Mouse (Mus musculus): ENCODE results near the gene Tmsb10. TPM values are rescaled to one million over a fixed set of nuclear protein-coding genes. Genes with fewer than 3 reads are reported as not detected.

Gene Tmsb10
- total and polyA plus RNA-seq, 3 experiments, result 31.7 to 91.3 TPM; not detected in 1

DNA sequence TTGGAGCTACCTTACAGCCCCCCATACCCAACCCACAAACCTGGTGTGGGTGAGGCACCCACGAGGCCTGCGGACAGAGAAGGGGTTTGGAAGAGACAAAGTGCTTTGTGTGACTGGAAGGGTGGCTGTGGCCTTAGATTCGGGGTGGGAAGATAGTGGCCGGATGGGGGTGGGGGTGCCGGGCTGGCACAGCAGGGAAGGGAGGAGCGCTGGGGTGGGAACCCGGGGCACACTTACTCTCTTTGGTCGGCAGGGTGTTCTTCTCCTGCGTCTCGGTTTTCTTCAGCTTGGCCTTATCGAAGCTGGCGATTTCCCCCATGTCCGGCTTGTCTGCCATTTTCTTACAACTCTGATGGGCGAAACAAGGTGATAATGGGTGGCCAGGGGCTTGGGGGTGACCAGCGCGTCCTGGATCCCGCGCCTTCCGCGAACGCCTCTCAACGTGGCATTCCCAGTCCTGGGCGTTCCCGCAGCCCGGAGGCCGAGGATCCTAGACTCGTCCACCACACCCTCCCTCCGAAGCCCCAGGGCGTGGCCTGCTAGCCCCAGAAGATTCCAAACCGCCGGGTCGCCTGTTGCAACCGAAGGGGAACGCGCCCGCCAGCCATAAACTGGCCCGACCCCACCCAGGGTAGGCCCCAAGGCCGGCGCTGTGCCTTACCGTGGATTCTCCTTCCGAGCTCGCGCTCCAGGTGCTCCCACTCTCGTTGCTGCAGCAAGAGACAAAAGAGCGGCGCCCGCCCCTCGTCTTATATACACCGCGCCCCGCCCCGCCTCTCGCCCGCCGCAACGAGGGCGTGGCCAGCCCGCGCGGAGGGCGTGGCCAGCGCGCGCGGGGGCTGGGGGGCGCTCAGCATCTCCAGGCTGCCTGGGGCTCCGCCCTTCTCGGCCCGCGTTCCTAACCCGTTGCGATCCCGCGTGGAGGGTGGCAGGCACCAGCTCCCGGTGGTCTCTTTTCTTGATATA is 589 bp downstream of the Tmsb10 start:
- H3K27ac ChIP-seq (ENCODE audit: control insufficient read depth, low read depth, low read length), result no peak overlapping the region
- TF ChIP-seq POLR2A (IDR thresholded peaks at IDR 0.05; ENCODE audit: control insufficient read depth in 1 of 2, insufficient read depth in 1 of 2, low read depth in 1 of 2, low read length in 2 of 2, poor library complexity in 1 of 2) (peak; percentile 76 to 79), GABPA (IDR thresholded peaks at IDR 0.05; ENCODE audit: low read depth, low read length) (no peak), ZMIZ1 (IDR thresholded peaks at IDR 0.05; ENCODE audit: low read depth, low read length) (peak; percentile 68), TBP (IDR thresholded peaks at IDR 0.05; ENCODE audit: low read depth, low read length) (peak; percentile 89), NELFE (IDR thresholded peaks at IDR 0.05; ENCODE audit: low read depth, low read length) (peak; percentile 74), POLR2AphosphoS5 (IDR thresholded peaks at IDR 0.05; ENCODE audit: borderline replicate concordance, low read depth, low read length) (peak; percentile 75; the same call in 1 of the 2 replicates), POLR2AphosphoS2 (IDR thresholded peaks at IDR 0.05; ENCODE audit: low read length) (no peak), ZKSCAN1 (IDR thresholded peaks at IDR 0.05; ENCODE audit: low read depth, low read length) (no peak), MAX (IDR thresholded peaks at IDR 0.05; ENCODE audit: low read length) (no peak)
- 0 out of 2 replicates have a peak, but pooled peaks cover 1% of the 10 kb centered on the region for H3K79me2 ChIP-seq (ENCODE audit: control insufficient read depth, insufficient read depth, low read length, poor library complexity)
- peaks cover 0 to 2% of the 10 kb centered on the region in 2 experiments; a peak in 2 of 4 replicates for H3K27me3 ChIP-seq (ENCODE audit: control insufficient read depth in 1 of 2, insufficient read depth in 2 of 2, low read length in 2 of 2)
- H3K9ac ChIP-seq (ENCODE audit: control insufficient read depth, low read depth, low read length, poor library complexity, severe bottlenecking), result peak overlapping the region; percentile 79
- peak; percentile 73 for DNase-seq (ENCODE audit: low read depth, low spot score)
- H3K4me3 ChIP-seq (ENCODE audit: control insufficient read depth in 1 of 2, insufficient read depth in 1 of 2, low read depth in 2 of 2, low read length in 2 of 2), result peak overlapping the region; percentile 87 to 97
- H3K9me3 ChIP-seq (replicated peaks; ENCODE audit: insufficient read depth, low read length), result no peaks in the 10 kb centered on the region
- H3K36me3 ChIP-seq (ENCODE audit: control insufficient read depth in 1 of 2, insufficient read depth in 2 of 2, low read length in 2 of 2), result no peaks in the 10 kb centered on the region
- no peaks in the 10 kb centered on the region for H3K4me1 ChIP-seq (ENCODE audit: control insufficient read depth in 1 of 2, insufficient read depth in 2 of 2, low read length in 2 of 2)

DNA sequence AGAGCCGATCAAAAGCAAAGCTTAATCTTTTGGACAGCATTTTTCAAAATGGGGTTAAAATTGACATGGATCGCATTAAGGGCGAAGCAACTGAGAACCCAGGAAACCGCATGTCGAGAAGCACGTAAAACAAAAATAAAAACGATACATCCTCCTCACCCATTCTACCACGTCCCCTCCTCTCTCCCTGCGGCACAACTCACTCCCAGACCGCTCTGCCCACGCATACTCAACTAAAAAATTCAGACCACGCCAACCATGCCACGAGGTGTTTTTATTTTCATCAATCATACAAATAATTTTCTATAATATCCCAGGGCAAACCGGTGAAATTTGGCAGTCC is 1.5 kb downstream of the Tmsb10 start:
- H3K27ac ChIP-seq (ENCODE audit: control insufficient read depth, low read depth, low read length), result no peak overlapping the region
- no peaks in the 10 kb centered on the region; a peak in 2 of 4 replicates for H3K27me3 ChIP-seq (ENCODE audit: control insufficient read depth in 1 of 2, insufficient read depth in 2 of 2, low read length in 2 of 2)
- no peaks in the 10 kb centered on the region for H3K4me1 ChIP-seq (ENCODE audit: control insufficient read depth in 1 of 2, insufficient read depth in 2 of 2, low read length in 2 of 2)
- no peak overlapping the region for H3K4me3 ChIP-seq (ENCODE audit: control insufficient read depth in 1 of 2, insufficient read depth in 1 of 2, low read depth in 2 of 2, low read length in 2 of 2)
- TF ChIP-seq SMC3 (IDR thresholded peaks at IDR 0.05; ENCODE audit: low read depth, low read length), result no peak
- no peak for TF ChIP-seq TCF12 (IDR thresholded peaks at IDR 0.05; ENCODE audit: low read depth, low read length)
- no peak for TF ChIP-seq BHLHE40 (IDR thresholded peaks at IDR 0.05; ENCODE audit: borderline replicate concordance, low read depth, low read length)
- TF ChIP-seq MAX (IDR thresholded peaks at IDR 0.05; ENCODE audit: low read length), result no peak
- no peak for TF ChIP-seq ZC3H11A (IDR thresholded peaks at IDR 0.05; ENCODE audit: low read depth, low read length)
- TF ChIP-seq MAFK (IDR thresholded peaks at IDR 0.05; ENCODE audit: borderline replicate concordance, low read depth, low read length), result no peak
- no peak for TF ChIP-seq RCOR1 (IDR thresholded peaks at IDR 0.05; ENCODE audit: low read depth, low read length)
- TF ChIP-seq USF2 (IDR thresholded peaks at IDR 0.05; ENCODE audit: borderline replicate concordance in 1 of 2, insufficient read depth in 1 of 2, low read depth in 1 of 2, low read length in 2 of 2), result no peak
- no peak for TF ChIP-seq POLR2AphosphoS2 (IDR thresholded peaks at IDR 0.05; ENCODE audit: low read length)
- no peak for TF ChIP-seq CHD1 (IDR thresholded peaks at IDR 0.05; ENCODE audit: low read depth, low read length)
- TF ChIP-seq CHD2 (IDR thresholded peaks at IDR 0.05; ENCODE audit: low read length), result no peak
- TF ChIP-seq ZNF384 (IDR thresholded peaks at IDR 0.05; ENCODE audit: low read depth, low read length), result no peak
- no peak for TF ChIP-seq KAT2A (conservative IDR thresholded peaks at IDR 0.05; ENCODE audit: low read depth, low read length)
- TF ChIP-seq GABPA (IDR thresholded peaks at IDR 0.05; ENCODE audit: low read depth, low read length), result no peak
- no peak for TF ChIP-seq HCFC1 (IDR thresholded peaks at IDR 0.05; ENCODE audit: low read depth, low read length)
- no peak for TF ChIP-seq MYC (IDR thresholded peaks at IDR 0.05; ENCODE audit: low read depth, low read length)
- no peak for TF ChIP-seq ELF1 (IDR thresholded peaks at IDR 0.05; ENCODE audit: low read depth, low read length)
- TF ChIP-seq USF1 (IDR thresholded peaks at IDR 0.05; ENCODE audit: low read depth, low read length), result no peak
- TF ChIP-seq E2F4 (IDR thresholded peaks at IDR 0.05; ENCODE audit: borderline replicate concordance, low read depth, low read length), result no peak
- TF ChIP-seq MAZ (IDR thresholded peaks at IDR 0.05; ENCODE audit: low read depth, low read length), result no peak
- H3K9ac ChIP-seq (ENCODE audit: control insufficient read depth, low read depth, low read length, poor library complexity, severe bottlenecking), result no peak overlapping the region
- H3K79me2 ChIP-seq (ENCODE audit: control insufficient read depth, insufficient read depth, low read length, poor library complexity), result 0 out of 2 replicates have a peak, but pooled peaks cover 1% of the 10 kb centered on the region
- H3K9me3 ChIP-seq (replicated peaks; ENCODE audit: insufficient read depth, low read length), result no peaks in the 10 kb centered on the region
- no peaks in the 10 kb centered on the region for H3K36me3 ChIP-seq (ENCODE audit: control insufficient read depth in 1 of 2, insufficient read depth in 2 of 2, low read length in 2 of 2)
- no peak for DNase-seq (ENCODE audit: low read depth, low spot score)
